Mouse (Mus musculus): ENCODE data around the gene 9930022D16Rik. TPM values are rescaled to one million over a fixed set of nuclear protein-coding genes. Genes with fewer than 3 reads are reported as not detected.

Gene 9930022D16Rik
- total RNA-seq (2021), result not detected
- long read RNA-seq, experiment 1, result 0 reads
- long read RNA-seq, experiment 2, result 0 reads

- intact Hi-C loops (cut with DNase I), result no loop called here
- DNase-seq, result no peak
These were observed at the start of gene 9930022D16Rik for GRCm38 (mm10) chr11:109413617-109414016. Gene 9930022D16Rik (plus strand): TSS chr11:109413917.

DNA sequence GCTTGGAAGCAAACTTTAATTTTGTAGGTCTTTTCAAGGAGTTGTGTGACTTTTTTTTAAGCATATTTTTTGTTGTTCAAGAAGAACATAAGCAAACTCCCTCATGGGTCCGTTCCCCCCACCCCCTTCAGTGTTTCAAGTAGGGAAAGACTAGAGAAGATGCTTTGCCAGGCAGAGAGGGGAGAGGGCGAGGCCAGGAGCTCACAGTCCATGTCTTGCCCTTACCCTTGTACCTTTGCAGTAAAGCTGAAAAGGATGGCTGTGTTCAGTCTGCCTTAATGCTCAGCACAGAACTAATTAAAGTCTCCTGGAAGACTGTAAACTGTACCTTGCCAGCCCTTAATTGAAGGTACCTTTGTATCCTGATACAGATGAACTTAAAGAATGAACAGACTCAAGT lies 49.4 kb upstream of the 9930022D16Rik start:
- DNase-seq, result no peak
- intact Hi-C loops (cut with DNase I), result no loop called here

DNA sequence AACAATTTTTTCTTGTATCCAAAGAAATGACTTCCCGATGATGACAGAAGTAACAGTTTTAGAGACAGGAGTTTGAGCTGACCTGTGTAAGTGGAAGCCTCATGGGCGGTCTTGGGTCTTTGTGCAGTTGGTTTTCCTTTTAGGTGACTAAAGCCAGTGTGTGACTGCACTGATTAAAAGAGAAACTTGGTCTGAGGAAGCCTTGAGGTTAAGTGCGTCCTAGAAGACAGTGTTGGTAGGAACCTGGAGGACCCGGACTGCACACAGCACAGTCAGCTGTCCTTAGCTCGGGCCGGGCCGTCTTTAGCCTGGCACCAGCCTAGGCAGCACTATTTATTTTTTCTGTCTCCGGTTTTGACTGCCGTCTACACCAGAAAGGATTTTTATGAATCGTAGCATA lies 48.8 kb upstream of the 9930022D16Rik start:
- intact Hi-C loops (cut with DNase I), result loop anchor here (5.0 kb wide), 1 partner anchor 33 kb away; no protein-coding TSS in a partner anchor
- DNase-seq, result no peak

GRCm38 (mm10) chr11:109365818-109366217 lies 47.9 kb upstream of the 9930022D16Rik start:
- no peak for DNase-seq
- intact Hi-C loops (cut with DNase I), result loop anchor here (5.0 kb wide), 1 partner anchor 34 kb away; no protein-coding TSS in a partner anchor

DNA sequence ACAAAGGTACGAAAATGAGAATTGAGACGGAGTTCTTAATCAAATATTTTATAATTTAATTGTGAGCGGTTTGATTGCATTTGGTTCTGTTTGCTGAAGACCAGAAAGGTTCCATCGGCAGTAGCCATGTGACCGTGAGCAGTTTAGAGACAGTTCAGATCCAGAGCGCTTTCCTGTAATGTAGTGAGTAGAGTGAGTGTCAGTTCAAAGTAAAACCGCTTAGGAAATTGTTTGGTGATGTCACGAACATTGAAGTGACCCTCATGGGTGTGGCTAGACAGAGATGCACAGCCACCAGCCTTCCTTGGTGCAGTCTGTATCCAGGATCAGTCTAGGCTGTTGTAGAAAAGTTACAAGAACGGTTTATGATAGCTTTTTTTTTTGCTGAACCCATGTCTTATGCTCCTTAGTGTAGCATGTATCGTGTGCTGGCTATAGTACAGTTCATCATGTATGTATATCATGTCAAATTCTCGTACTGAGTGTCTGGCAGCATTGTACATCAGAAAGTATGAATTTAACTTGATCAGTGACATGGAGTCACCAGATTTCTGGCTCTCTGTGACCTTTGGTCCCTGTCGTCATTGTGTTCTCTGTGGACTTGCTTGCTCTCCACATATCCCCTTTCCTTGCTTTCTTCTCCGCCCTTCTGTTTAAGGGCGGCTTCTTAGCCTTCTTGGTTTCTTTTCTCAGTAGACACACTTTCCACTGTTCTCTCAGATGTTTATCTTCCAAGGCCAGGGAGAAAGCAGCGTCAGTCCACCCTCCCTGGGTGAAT lies 46.7 kb upstream of the 9930022D16Rik start:
- intact Hi-C loops (cut with DNase I), result loop anchor here (5.0 kb wide), 1 partner anchor 35 kb away; no protein-coding TSS in a partner anchor

DNA sequence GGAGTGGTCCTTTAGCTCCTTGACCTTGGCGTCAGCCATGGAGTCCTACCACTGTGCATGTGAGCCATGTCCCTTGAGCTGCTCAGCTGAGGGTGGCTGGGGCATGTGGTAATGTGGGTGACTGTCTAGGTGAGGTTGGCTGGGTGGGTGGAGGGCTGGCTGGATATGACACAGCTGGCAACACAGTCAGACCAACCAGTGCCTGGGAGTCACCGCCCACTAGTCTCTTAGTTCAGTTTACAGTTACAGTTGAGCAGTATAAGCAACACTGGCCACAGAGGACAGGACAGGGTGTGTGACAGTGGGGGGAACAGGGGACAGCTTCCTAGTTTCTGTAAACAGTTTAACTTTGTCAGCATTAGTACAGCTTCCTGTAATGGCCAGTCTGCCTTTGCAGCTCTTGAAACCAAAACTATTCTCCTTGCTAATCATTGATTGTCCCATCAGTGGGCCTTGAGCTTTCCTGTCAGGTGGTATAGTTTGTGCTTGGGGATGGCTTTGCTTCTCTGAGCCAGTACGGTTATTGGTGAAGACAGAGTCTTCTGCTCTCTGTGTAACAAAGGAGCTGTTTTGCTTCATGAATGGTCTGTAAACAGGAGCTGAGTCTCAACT lies 44.6 kb upstream of the 9930022D16Rik start:
- DNase-seq, result no peak
- intact Hi-C loops (cut with DNase I), result loop anchor here (5.0 kb wide), 1 partner anchor 37 kb away; no protein-coding TSS in a partner anchor

More for the DNA sequence above, 46.7 kb upstream of the 9930022D16Rik start:
- DNase-seq, result no peak

- intact Hi-C loops (cut with DNase I), result loop anchor here (5.0 kb wide), 1 partner anchor 42 kb away; no protein-coding TSS in a partner anchor
These were observed 38.3 kb upstream of the 9930022D16Rik start for GRCm38 (mm10) chr11:109375412-109375811.

GRCm38 (mm10) chr11:109376484-109377143 lies 37.1 kb upstream of the 9930022D16Rik start:
- no peak for DNase-seq
- intact Hi-C loops (cut with DNase I), result loop anchor here (5.0 kb wide), 1 partner anchor 41 kb away; no protein-coding TSS in a partner anchor

More at GRCm38 (mm10) chr11:109375412-109375811, 38.3 kb upstream of the 9930022D16Rik start:
- no peak for DNase-seq

GRCm38 (mm10) chr11:109377477-109377876 lies 36.2 kb upstream of the 9930022D16Rik start:
- DNase-seq, result no peak
- intact Hi-C loops (cut with DNase I), result loop anchor here (5.0 kb wide), 1 partner anchor 40 kb away; no protein-coding TSS in a partner anchor

DNA sequence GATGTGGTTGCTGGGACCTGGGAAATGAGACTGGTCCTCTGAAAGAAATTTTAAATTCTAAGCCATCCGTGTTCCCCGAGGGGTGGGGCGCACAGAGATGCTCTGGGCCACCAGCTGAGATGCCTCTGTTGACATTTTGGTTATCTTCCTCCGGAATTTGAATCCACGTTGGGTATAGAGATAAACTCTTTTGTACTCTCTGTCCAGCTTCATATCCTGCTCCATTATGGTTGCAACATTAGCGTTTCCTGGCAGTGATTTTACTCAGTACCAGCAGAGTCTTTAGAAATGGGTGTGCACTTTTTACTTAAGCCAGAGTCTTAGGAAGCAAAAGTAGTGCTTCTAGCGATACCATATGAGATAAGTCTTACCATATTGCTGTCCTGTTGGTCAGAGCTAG lies 35.7 kb upstream of the 9930022D16Rik start:
- intact Hi-C loops (cut with DNase I), result loop anchor here (5.0 kb wide), 1 partner anchor 39 kb away; no protein-coding TSS in a partner anchor
- no peak for DNase-seq

DNA sequence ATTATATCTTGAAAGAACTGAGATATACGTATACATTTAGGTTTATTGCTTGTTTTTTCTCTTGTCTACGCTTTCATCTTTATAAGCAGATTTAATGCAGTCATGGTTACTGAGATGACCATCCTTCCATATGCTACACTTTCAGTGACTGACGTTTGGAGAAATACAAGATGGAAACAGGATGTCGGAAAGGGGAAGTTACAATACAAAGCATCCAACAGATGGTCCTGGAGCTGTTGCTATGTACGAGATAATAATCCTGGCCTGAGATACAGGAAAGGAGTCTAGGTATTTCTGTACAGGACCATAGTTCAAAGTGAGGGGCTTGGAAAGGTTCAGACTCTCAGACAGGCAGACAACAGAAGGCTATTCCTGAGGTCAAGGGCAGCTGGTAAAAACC lies 33.1 kb upstream of the 9930022D16Rik start:
- intact Hi-C loops (cut with DNase I), result no loop called here
- no peak for DNase-seq

DNA sequence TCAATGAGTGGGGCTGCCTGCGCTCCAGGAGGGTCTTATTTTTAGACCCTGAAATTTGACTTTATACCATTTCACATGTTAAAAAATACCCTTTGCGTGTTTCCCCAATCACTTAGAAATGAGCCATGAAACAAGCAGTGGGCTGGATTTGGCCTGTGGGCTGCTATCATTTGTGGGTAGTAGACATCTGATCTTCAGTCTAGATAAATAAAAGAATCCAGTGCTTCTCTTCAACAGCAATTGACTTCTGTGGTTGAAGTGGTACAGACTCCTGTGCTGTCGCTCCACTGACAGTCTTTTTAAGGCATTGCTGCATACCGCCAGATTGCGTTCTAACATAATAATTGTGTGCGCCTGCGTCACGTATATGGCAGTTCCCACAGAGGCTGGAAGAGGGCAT lies 28.4 kb upstream of the 9930022D16Rik start:
- intact Hi-C loops (cut with DNase I), result no loop called here
- no peak for DNase-seq

- intact Hi-C loops (cut with DNase I), result no loop called here
- no peak for DNase-seq
These were observed 24.7 kb upstream of the 9930022D16Rik start for GRCm38 (mm10) chr11:109389046-109389445.

- no peak for DNase-seq
These were observed 22.5 kb upstream of the 9930022D16Rik start for GRCm38 (mm10) chr11:109391200-109391599.

DNA sequence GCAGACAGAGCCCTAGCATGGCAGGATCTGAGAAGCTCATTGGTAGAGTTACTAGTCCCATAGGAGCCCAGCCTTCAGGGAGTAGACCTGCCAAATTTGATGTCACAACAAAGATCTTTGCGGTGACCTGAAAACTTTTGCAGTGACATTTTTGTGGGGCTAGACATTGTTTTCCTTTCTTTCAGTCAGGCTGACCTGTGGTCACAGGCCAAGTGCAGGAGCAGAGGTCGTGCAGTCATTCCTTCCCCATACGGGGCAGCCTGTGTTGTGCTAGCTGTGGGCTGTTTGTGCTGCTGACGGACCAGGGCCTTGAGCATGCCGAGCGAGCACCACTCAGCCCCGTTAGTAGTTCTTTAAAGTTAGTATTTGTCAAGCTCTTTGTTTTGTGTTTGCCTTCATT lies 22.0 kb upstream of the 9930022D16Rik start:
- intact Hi-C loops (cut with DNase I), result no loop called here
- no peak for DNase-seq

More at GRCm38 (mm10) chr11:109391200-109391599, 22.5 kb upstream of the 9930022D16Rik start:
- intact Hi-C loops (cut with DNase I), result no loop called here

- DNase-seq, result no peak
- intact Hi-C loops (cut with DNase I), result no loop called here
These were observed 21.1 kb upstream of the 9930022D16Rik start for GRCm38 (mm10) chr11:109392601-109393000.

DNA sequence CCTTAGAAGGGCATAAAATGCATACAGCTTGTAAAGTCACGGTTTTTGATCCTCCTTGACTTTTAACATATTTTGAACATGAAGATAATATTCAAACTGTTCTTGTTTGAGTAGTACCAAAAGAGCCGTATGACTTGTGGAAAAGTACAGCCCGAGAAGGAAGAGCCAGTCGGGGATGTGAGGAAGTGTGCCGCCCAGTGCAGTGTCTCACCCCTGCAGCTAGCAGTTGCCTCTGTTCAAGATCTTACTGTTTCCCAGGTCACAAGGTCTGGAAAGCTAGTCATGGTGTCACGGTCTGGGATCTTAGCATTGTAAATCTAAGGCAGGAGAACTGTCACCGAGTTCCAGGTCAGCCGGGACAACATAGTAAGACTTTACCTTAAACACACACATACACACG lies 19.0 kb upstream of the 9930022D16Rik start:
- intact Hi-C loops (cut with DNase I), result no loop called here
- no peak for DNase-seq

- intact Hi-C loops (cut with DNase I), result no loop called here
- no peak for DNase-seq
These were observed 18.4 kb upstream of the 9930022D16Rik start for GRCm38 (mm10) chr11:109395291-109395690.

- intact Hi-C loops (cut with DNase I), result no loop called here
- DNase-seq, result no peak
These were observed 7.3 kb upstream of the 9930022D16Rik start for GRCm38 (mm10) chr11:109406431-109406830.

DNA sequence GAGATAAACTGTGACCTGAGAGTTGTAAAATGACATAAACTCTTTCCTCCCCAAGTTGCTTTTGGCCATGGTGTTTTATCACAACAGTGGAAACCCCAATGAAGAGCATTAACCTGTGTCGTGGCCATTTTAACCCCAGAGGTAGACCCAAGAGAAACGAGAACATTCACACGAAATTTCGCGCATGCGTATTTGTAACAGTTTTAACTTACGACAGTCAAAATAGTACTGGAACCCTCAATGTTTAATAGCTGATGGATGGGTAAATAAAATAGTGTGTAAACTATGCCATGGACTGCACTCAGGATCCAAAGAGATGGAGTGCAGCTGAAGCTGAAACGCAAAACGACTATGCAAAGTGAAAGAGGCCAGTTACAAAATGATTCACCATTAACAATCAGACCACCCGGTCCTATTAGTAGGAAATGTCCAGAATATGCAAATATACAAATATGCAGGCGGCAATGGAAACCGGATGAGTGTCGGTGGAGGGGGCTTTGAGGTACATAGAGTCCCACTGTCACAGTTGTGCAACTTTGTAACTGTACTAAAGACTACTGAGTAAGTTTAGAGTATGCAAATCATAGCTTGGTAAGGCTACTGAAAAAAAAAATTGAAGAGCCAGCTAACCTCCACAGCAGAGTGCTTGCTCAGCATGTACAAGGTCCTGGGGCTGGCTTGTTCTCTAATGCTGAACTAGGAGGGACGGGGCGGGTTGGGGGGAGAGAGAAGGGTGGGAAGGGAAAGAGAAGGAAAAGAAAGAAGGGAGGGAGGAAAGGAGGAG lies 3.3 kb upstream of the 9930022D16Rik start:
- intact Hi-C loops (cut with DNase I), result no loop called here
- DNase-seq, result no peak
